Mouse (Mus musculus) hindbrain, embryonic 16.5 days (tissue): ENCODE results near the gene Cdk1. TPM values are rescaled to one million over a fixed set of nuclear protein-coding genes. Genes with fewer than 3 reads are reported as not detected.

ENCODE experiments used
- ATAC-seq: fragments of 200-750 bp; cut with Nextera tagmentation; 2 replicates; pipeline ENCODE4 v1.8.0; 2017; ENCODE audit warnings: moderate TSS enrichment, moderate library complexity
- H3K27ac ChIP-seq: fragments of 300-500 bp; sonication (generic); 2 replicates; pipeline ENCODE4 v1.5.1; 2014; ENCODE audit warnings: low read depth, mild to moderate bottlenecking, control low read depth, low read length, moderate library complexity
- H3K27me3 ChIP-seq: fragments of 300-500 bp; sonication (generic); replicated peaks from 2 replicates; pipeline ENCODE4 v1.6.1; 2014; ENCODE audit warnings: low read length; ENCODE audit not compliant: control insufficient read depth, insufficient read depth
- H3K36me3 ChIP-seq: fragments of 300-500 bp; sonication (generic); 2 replicates; pipeline ENCODE4 v1.6.1; 2014; ENCODE audit warnings: mild to moderate bottlenecking, low read length, moderate library complexity, mixed read lengths; ENCODE audit not compliant: control insufficient read depth, insufficient read depth
- H3K4me1 ChIP-seq: fragments of 300-500 bp; sonication (generic); 2 replicates; pipeline ENCODE4 v1.6.1; 2014; ENCODE audit warnings: low read depth, low read length; ENCODE audit not compliant: control insufficient read depth, insufficient read depth
- H3K4me2 ChIP-seq: fragments of 300-500 bp; sonication (generic); 2 replicates; pipeline ENCODE4 v1.6.1; 2014; ENCODE audit warnings: mild to moderate bottlenecking, low read length, control low read depth, moderate library complexity
- H3K4me3 ChIP-seq: fragments of 300-500 bp; sonication (generic); 2 replicates; pipeline ENCODE4 v1.5.1; 2014; ENCODE audit warnings: mild to moderate bottlenecking, low read length, control low read depth, moderate library complexity
- H3K9ac ChIP-seq: fragments of 300-500 bp; sonication (generic); 2 replicates; pipeline ENCODE4 v1.6.1; 2014; ENCODE audit warnings: low read depth, mild to moderate bottlenecking, control low read depth, low read length, moderate library complexity
- H3K9me3 ChIP-seq: fragments of 300-500 bp; sonication (generic); 2 replicates; pipeline ENCODE4 v1.6.1; 2014; ENCODE audit warnings: mild to moderate bottlenecking, low read length, moderate library complexity; ENCODE audit not compliant: control insufficient read depth
- WGBS: fragments of 180-500 bp; shearing (Covaris S2); extraction: QIAGEN DNeasy Blood & Tissue Kit; methylation state at CpG from one replicate; pipeline ENCODE4 v1.1.7; 2014; 5-methylcytosine and 5-hydroxymethylcytosine counted together
- polyA plus RNA-seq: library from polyadenylated mRNA; unstranded; fragments of >200 nt; fragmentation: Nextera tagmentation; extraction: Ambion mirVana; gene quantifications from 2 replicates; pipeline ENCODE4 v1.2.1, GENCODE M21; 2015

Cdk1 gene
- polyA plus RNA-seq, 1 experiment from 2014 or later, result 82.9 TPM

DNA sequence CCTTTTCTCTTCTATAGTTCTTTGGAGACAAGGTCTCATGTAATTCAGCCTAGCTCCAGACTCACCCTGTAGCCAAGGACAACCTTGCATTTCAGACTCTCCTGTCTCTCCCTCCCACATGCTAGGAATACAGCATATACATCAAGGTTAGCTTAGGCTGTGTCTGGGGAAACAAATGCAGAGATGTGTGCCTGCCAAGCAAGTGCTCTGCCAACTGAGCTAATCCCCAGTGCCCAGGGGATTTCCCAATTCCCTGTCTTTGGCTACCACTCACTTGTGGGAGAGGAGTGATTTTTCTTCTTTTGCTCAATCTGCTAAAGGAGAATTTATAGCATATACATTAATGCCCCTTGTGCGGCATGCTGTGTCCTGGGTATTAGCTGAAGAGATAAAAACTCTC, 30.4 kb upstream of the Cdk1 start:
- Histone ChIP-seq H3K27me3 (no peaks in the 10 kb centered on the region), H3K9ac (no peak overlapping the region), H3K36me3 (no peaks in the 10 kb centered on the region), H3K4me3 (no peak overlapping the region), H3K4me2 (no peak overlapping the region), H3K9me3 (no peaks in the 10 kb centered on the region), H3K4me1 (no peaks in the 10 kb centered on the region), H3K27ac (no peak overlapping the region)
- WGBS, result 85% methylated on average over 1 of the region's 1 CpGs
- ATAC-seq, result no peak

DNA sequence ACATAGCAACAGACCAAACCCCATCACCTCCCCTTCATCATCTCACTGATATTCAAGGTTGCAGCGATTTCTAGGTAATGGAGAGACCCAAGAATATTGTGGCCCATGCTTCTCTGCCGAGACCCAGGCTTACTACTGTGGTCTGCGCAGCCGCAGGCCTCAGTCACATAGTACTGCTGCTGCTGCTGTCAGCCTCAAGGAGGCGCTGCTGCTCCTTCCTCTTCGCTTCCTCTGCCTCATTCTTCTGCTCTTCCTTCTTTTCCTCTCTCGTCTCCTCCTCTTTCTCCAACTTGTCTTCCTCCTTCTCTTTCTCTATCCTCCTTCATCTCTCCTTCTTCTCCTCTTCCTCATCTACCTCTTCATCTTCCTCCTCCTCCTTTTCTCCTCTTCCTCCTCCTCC, 22.4 kb upstream of the Cdk1 start:
- no peaks in the 10 kb centered on the region for H3K4me1 ChIP-seq
- WGBS, result 60% methylated on average over 7 of the region's 7 CpGs
- no peak for ATAC-seq

DNA sequence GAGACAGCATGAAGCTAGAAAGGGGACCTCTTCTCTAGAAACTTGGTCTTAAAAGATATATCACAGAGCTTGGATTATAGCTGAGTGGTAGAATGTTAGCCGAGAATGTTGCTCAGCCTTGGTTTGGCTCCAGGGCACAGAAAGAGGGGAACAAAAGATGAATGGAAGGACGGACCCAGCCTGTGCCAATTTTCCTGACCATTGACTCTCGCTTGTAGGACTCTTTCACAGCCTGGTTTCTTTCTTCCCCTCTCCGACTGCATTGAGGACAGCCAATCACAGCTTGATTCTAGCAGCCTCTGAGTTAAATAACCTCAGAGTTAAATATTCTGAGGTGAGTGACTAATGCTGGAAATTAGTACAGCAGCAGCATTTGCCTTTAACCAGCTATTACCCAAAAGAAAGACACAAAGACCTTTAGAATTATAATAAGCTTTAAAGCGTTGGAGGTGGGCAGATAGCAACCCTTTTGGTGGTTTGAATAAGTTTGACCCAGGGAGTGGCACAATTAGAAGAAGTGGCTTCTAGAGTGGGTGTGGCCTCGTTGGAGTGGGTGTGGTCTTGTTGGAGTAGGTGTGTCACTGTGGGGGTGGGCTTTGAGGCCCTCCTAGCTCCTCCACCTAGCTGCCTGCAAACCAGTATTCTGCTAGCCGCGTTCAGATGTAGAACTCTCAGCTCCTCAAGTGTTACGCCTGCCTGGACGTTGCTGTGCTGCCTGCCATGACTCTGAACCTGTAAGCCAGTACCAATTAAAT, 21.2 kb upstream of the Cdk1 start:
- Histone ChIP-seq H3K4me2 (no peak overlapping the region), H3K27me3 (no peaks in the 10 kb centered on the region), H3K4me3 (no peak overlapping the region), H3K9ac (no peak overlapping the region), H3K36me3 (no peaks in the 10 kb centered on the region), H3K27ac (no peak overlapping the region), H3K4me1 (no peaks in the 10 kb centered on the region), H3K9me3 (no peaks in the 10 kb centered on the region)
- 63% methylated on average over 10 of the region's 10 CpGs for WGBS
- ATAC-seq, result peak; percentile 58

More for the DNA sequence above, 22.4 kb upstream of the Cdk1 start:
- Histone ChIP-seq H3K27me3 (no peaks in the 10 kb centered on the region), H3K9me3 (no peaks in the 10 kb centered on the region), H3K36me3 (no peaks in the 10 kb centered on the region), H3K4me3 (no peak overlapping the region), H3K4me2 (no peak overlapping the region), H3K9ac (no peak overlapping the region), H3K27ac (no peak overlapping the region)

DNA sequence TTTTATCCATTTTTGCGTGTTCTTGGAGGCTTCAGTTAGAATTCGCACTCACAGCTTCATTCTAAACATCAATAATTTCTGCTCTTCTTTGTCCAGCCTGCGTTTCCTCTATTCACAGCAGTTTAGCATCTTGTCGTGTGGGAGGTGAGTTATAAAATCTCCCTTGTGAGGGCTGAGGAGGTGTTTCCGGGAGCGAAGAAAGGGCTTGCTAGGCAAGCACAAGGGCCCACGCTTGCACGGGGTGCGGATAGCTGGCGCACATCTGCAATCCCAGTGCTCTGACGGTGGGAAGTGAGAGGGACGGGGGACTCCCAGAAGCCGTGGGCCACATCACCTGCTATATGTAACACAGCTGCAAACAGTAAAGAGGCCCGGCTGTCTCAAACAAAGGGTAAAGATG, 19.3 kb upstream of the Cdk1 start:
- no peaks in the 10 kb centered on the region for H3K9me3 ChIP-seq
- H3K36me3 ChIP-seq, result no peaks in the 10 kb centered on the region
- H3K4me3 ChIP-seq, result no peak overlapping the region
- H3K27ac ChIP-seq, result no peak overlapping the region
- H3K4me1 ChIP-seq, result no peaks in the 10 kb centered on the region
- no peak for ATAC-seq
- WGBS, result 86% methylated on average over 14 of the region's 14 CpGs
- H3K4me2 ChIP-seq, result no peak overlapping the region
- H3K27me3 ChIP-seq, result no peaks in the 10 kb centered on the region
- H3K9ac ChIP-seq, result no peak overlapping the region

DNA sequence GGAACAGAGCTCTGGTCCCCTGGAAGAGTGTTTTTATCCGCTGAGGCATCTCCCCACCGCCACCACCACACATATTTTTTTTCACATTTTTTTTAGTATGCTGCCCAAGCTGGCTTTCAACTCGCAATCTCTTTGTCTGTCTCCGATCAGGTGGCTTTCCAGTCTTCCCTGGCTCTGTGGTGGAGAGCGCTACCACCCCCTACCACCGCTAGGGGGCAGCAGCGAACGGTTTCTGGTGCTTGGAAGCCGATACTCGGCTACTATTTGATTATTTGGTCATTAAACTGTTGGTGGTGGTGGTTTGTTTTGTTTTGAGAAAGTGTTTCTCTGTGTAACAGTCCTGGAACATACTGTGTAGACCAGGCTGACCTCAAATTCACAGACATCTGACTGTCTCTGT, 18.7 kb upstream of the Cdk1 start:
- no peak for ATAC-seq
- WGBS, result 15% methylated on average over 10 of the region's 10 CpGs

DNA sequence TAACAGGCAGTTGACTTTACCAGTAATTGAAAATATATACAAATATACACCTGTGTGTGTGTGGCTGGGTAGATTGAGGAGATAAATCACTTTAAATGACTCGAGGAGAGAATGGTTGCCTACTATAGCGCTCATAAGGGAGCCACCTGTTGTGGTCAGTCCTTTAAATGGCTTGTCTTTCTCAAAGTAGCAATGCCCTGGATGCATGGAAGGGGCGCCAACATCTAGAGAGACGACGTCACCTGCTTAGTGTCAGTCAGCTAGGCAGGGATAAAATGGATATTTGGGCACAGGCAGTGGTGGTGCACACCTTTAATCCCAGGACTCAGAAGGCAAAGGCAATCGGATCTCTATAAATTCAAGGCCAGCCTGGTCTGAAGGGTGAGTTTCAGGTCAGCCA, 16.6 kb upstream of the Cdk1 start:
- H3K36me3 ChIP-seq, result no peaks in the 10 kb centered on the region
- ATAC-seq, result no peak
- no peak overlapping the region for H3K4me3 ChIP-seq
- H3K4me1 ChIP-seq, result no peaks in the 10 kb centered on the region
- 87% methylated on average over 6 of the region's 6 CpGs for WGBS
- H3K9ac ChIP-seq, result no peak overlapping the region
- H3K9me3 ChIP-seq, result no peaks in the 10 kb centered on the region
- no peak overlapping the region for H3K4me2 ChIP-seq
- no peak overlapping the region for H3K27ac ChIP-seq
- no peaks in the 10 kb centered on the region for H3K27me3 ChIP-seq

More for the DNA sequence above, 18.7 kb upstream of the Cdk1 start:
- Histone ChIP-seq H3K27ac (no peak overlapping the region), H3K4me3 (no peak overlapping the region), H3K4me1 (no peaks in the 10 kb centered on the region), H3K36me3 (no peaks in the 10 kb centered on the region), H3K9ac (no peak overlapping the region), H3K9me3 (no peaks in the 10 kb centered on the region), H3K4me2 (no peak overlapping the region), H3K27me3 (no peaks in the 10 kb centered on the region)

DNA sequence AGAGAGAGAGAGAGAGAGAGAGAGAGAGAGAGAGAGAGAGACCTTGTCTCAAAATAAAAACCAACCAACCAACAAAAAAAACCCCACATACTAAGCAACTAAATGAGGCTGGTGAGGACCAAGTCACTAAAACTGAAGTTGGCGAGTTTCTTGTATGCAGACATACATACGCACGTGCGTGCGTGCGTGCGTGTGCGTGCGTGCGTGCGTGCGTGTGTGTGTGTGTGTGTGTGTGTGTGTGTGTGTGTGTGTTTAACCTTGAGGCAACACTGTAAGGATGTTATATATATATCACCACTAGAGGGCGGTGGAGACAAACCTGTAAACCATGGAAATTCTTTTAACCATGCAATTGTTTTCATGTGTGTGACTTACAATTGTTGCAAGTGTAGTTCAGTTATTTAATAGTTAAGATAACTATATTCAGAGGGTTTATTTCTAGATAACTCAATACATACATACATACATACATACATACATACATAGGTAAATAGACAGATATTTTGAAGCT, 14.2 kb upstream of the Cdk1 start:
- ATAC-seq, result no peak
- H3K9ac ChIP-seq, result no peak overlapping the region

DNA sequence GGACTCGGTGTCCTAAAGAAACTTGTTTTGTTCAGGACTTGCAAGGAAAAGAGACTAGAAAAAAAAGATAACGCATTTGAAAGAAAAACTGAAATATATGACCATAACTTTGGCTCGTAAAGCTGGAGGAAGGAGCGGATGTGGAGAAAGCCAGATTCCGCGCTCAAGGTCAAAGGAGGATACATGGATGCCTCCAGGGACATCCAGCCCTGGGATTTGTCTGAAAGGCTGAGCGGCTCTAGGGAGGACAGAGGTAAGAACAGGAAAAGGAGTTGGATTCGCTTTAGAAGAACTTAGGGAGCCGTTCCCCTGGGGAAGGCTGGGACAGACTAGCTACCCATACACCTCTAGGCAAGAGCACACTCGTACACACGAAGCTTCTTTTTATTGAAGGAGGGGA, 13.5 kb upstream of the Cdk1 start:
- no peak overlapping the region for H3K4me3 ChIP-seq
- H3K27ac ChIP-seq, result no peak overlapping the region
- H3K9me3 ChIP-seq, result no peaks in the 10 kb centered on the region
- ATAC-seq, result no peak
- H3K4me2 ChIP-seq, result no peak overlapping the region
- H3K27me3 ChIP-seq, result no peaks in the 10 kb centered on the region
- no peaks in the 10 kb centered on the region for H3K4me1 ChIP-seq
- 88% methylated on average over 11 of the region's 11 CpGs for WGBS
- H3K36me3 ChIP-seq, result no peaks in the 10 kb centered on the region
- no peak overlapping the region for H3K9ac ChIP-seq

More for the DNA sequence above, 14.2 kb upstream of the Cdk1 start:
- Histone ChIP-seq H3K36me3 (no peaks in the 10 kb centered on the region), H3K4me3 (no peak overlapping the region), H3K4me1 (no peaks in the 10 kb centered on the region), H3K27ac (no peak overlapping the region), H3K27me3 (no peaks in the 10 kb centered on the region), H3K9me3 (no peaks in the 10 kb centered on the region), H3K4me2 (no peak overlapping the region)
- WGBS, result 81% methylated on average over 13 of the region's 13 CpGs

DNA sequence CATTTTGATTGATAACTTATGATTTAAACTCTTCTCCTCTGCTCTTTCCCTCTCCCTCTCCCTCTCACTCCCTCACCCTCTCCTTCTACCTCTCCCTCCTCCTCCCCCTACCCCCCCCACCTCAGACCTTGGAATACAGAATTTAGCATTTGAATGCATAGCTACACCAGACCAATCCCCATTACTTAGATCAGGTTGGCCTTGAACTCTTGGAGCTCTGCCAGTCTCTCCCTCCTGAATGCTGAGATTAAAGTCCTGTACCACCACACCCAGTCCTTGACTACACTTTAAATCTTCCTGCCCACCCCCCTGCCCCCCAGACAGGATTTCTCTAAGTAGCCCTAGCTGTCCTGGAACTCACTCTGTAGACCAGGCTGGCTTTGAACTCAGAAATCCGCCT, 6.9 kb upstream of the Cdk1 start:
- no peaks in the 10 kb centered on the region; the same call in 1 of the 2 replicates for H3K9me3 ChIP-seq
- H3K27ac ChIP-seq, result no peak overlapping the region
- WGBS, result 100% methylated on average over 1 of the region's 1 CpGs
- no peak overlapping the region for H3K4me2 ChIP-seq
- no peaks in the 10 kb centered on the region for H3K36me3 ChIP-seq
- H3K4me3 ChIP-seq, result no peak overlapping the region
- ATAC-seq, result no peak
- H3K4me1 ChIP-seq, result no peaks in the 10 kb centered on the region
- H3K27me3 ChIP-seq, result no peaks in the 10 kb centered on the region
- no peak overlapping the region for H3K9ac ChIP-seq
